Mouse (Mus musculus): ENCODE data around the gene Bmp3. TPM values are rescaled to one million over a fixed set of nuclear protein-coding genes. Genes with fewer than 3 reads are reported as not detected.

The Bmp3 gene
- total RNA-seq (2021) = under 1 TPM; 0.53 to 0.89 TPM
- long read RNA-seq, experiment 1 = 0 reads
- long read RNA-seq, experiment 2 = 0 reads

GRCm38 (mm10) chr5:98854264-98854626 lies at the start of gene Bmp3:
Bmp3 (plus strand) TSS chr5:98854415.
- DNase-seq = no peak

GRCm38 (mm10) chr5:98804761-98805160 lies 49.5 kb upstream of the Bmp3 start:
- no peak for DNase-seq

GRCm38 (mm10) chr5:98806492-98806891 lies 47.7 kb upstream of the Bmp3 start:
- DNase-seq = no peak

GRCm38 (mm10) chr5:98807022-98807421 lies 47.2 kb upstream of the Bmp3 start:
- no peak for DNase-seq

- no peak for DNase-seq
These were observed 46.3 kb upstream of the Bmp3 start for GRCm38 (mm10) chr5:98807953-98808352.

- DNase-seq = no peak
These were observed 41.8 kb upstream of the Bmp3 start for GRCm38 (mm10) chr5:98812380-98812779.

- DNase-seq = no peak
These were observed 38.9 kb upstream of the Bmp3 start for GRCm38 (mm10) chr5:98815269-98815668.

GRCm38 (mm10) chr5:98833760-98834159 lies 20.5 kb upstream of the Bmp3 start:
- no peak for DNase-seq

- no peak for DNase-seq
These were observed 19.9 kb upstream of the Bmp3 start for GRCm38 (mm10) chr5:98834300-98834699.

- DNase-seq = no peak
These were observed 11.5 kb upstream of the Bmp3 start for GRCm38 (mm10) chr5:98842600-98843310.

- no peak for DNase-seq
These were observed 9.6 kb upstream of the Bmp3 start for GRCm38 (mm10) chr5:98844664-98845063.

GRCm38 (mm10) chr5:98854627-98855564 lies 681 bp downstream of the Bmp3 start:
- DNase-seq = peak; percentile 14 to 28

GRCm38 (mm10) chr5:98855741-98856140 lies 1.5 kb downstream of the Bmp3 start:
- no peak for DNase-seq

GRCm38 (mm10) chr5:98856356-98856755 lies 2.1 kb downstream of the Bmp3 start:
- DNase-seq = no peak

- peak in 1 of 2 experiments; percentile 19 for DNase-seq
These were observed 9.7 kb downstream of the Bmp3 start for GRCm38 (mm10) chr5:98863891-98864290.

GRCm38 (mm10) chr5:98865146-98865545 lies 10.9 kb downstream of the Bmp3 start:
- no peak for DNase-seq

GRCm38 (mm10) chr5:98876056-98876455 lies 21.8 kb downstream of the Bmp3 start:
- no peak for DNase-seq

- DNase-seq = peak; percentile 27 to 52
These were observed 24.7 kb downstream of the Bmp3 start for GRCm38 (mm10) chr5:98878891-98879290.

- DNase-seq = no peak
These were observed 27.9 kb downstream of the Bmp3 start for GRCm38 (mm10) chr5:98882096-98882495.

- no peak for DNase-seq
These were observed 36.4 kb downstream of the Bmp3 start for GRCm38 (mm10) chr5:98890544-98891050.

- DNase-seq = no peak
These were observed 40.1 kb downstream of the Bmp3 start for GRCm38 (mm10) chr5:98894281-98894680.

GRCm38 (mm10) chr5:98897946-98898345 lies 43.7 kb downstream of the Bmp3 start:
- no peak for DNase-seq

GRCm38 (mm10) chr5:98900926-98901325 lies 46.7 kb downstream of the Bmp3 start:
- DNase-seq = no peak
